Mouse (Mus musculus): Measurements from ENCODE around the gene Zpbp2.

The Zpbp2 gene

DNA sequence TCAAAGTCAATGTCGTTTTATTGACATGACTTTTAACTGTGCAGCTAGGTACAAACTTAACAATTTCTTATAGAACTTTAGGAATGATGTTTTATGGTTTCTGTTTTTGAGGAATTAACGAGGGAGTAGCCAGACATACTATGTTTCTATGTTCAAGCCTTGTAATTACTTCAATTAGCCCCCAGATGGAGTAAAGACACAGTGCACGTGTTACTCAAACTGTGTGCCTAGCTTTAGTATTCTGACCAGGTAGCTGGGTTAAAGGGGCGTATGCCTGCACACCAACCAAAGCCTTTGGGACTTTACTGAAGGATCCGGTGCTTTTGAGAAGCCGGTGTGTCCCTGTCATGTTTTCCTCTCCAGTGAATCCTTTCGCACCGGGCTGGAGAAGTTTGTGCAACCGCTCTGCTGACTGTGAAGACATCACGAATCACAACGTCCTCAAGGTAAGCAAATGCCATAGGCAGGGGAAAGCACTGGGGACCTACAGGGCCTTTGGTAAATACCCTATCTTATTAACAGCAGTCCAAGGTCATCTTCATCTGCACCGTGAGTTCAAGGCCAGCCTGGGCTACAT lies 4.3 kb downstream of the Zpbp2 start:
- no peak for DNase-seq (ENCODE audit: low spot score)

DNA sequence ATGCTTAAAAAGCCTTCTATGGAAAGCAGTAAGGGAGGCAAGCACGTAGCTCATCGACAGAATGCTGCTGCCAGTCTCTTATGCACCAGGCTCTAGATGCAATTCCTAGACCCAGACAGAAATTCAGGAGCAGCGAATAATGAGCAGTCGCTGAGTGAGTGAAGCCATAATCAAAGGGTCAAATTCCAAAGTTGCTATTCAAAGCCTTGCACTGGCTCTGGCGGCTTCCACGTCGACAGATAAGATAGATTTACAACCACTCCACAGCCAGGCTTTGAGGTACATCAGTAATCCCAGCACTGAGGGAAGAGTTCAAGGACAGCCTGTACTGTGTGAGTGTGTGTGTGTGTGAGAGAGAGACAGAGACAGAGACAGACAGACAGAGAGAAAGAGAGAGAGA lies 10.0 kb downstream of the Zpbp2 start:
- no peak for DNase-seq (ENCODE audit: low spot score)

- no peak for DNase-seq (ENCODE audit: low spot score)
Observed at GRCm38 (mm10) chr11:98563025-98563424, 12.1 kb downstream of the Zpbp2 start.

DNA sequence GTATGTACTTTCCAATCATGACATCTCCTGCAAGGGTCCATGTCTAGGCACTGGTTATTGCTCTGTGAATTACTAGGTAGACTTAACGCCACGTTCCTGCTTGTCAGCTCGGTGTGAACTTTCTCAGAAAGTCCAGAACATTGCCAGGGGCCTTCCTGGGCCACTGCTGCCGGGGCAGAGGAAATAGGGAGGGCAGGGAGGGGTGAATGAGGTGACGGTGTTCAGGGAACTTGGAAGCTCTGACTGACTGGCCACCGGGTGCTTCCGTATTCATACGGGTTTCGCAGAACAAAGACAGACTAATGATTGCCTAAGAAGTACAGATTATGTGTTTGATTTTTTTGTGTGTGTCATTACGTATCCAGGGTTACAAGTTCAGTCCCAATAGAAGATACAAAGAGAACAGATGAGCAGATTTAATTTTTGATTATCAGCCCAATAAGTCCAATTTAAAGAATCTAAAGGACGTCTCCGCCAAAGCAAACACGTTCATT lies 13.1 kb downstream of the Zpbp2 start:
- DNase-seq (ENCODE audit: low spot score): no peak

DNA sequence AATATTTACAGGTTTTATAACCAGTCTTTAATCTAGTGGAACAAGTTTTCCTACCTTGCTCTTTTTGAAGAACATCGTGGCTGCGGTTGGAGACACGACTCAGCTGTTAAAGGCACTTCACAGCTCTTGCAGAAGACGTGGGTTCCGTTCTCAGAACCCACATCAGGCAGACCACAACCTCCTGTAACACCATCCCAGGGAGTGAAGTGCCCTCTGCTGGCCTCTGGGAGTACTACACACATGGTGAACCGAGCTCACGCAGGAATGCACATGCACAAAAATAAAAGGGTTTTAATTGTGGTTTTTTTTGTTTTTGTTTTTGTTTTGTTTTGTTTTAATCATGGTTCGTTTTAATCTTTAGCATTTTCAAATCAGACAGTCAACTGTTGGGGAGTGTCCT lies 17.4 kb downstream of the Zpbp2 start:
- DNase-seq (ENCODE audit: low spot score): no peak

DNA sequence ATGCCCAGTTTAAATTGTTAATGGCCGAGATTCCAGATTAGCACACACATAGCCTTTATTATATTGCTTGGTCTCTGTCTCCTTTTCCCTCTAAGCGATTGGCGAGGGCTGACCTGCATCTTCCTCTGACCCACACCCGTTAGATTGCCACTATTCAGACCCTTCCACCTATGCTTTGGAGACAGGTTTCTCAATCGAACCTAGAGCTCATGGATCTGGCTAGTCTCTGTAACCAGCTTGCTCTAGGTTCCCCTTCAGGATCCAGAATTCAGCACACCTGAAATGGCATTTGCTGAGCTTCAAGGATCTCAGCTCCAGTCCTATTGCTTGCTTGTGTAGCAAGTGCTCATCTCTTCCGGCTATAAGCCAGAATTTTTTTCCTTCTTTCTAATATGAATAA lies 18.6 kb downstream of the Zpbp2 start:
- no peak for DNase-seq (ENCODE audit: low spot score)

DNA sequence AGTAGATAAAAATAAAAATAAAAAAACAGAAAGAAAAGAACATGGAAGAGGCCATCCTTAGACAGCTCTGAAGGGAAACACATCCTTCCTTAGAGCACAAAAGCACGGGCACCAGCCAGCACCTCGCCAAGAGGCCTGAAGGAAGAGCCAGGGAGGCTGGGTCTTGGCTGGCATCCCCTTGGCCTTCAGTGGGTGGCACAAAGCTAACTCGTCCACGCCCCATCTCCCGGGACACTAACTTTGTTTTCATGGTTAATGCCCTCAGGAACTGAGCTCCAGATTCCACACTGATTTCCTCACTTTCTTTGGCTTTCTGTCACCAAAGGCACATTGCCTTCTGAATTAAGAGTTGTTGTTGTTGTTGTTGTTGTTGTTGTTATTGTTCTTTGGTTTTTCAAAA lies 26.9 kb downstream of the Zpbp2 start:
- DNase-seq (ENCODE audit: low spot score): no peak

- DNase-seq (ENCODE audit: low spot score): no peak
Observed at GRCm38 (mm10) chr11:98580301-98581121, 29.6 kb downstream of the Zpbp2 start.

GRCm38 (mm10) chr11:98581286-98582029 lies 30.6 kb downstream of the Zpbp2 start:
- no peak for DNase-seq (ENCODE audit: low spot score)

- DNase-seq (ENCODE audit: low spot score): no peak
Observed at GRCm38 (mm10) chr11:98582030-98582388, 31.1 kb downstream of the Zpbp2 start.

GRCm38 (mm10) chr11:98582551-98583264 lies 31.8 kb downstream of the Zpbp2 start:
- no peak for DNase-seq (ENCODE audit: low spot score)

DNA sequence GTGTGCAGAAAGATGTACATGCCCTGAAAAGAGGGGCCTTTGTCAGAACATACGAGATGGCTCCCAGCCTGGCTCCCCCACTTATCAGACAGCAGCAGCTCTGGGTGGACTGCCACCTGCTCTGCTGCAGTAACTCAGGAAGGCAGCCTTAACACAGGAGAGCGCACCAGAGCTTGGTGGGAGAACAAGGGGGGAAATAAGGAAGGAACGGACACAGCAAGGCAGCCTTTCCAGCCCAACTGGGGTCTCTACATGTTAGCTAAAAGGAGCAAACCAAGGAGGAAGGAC lies 32.3 kb downstream of the Zpbp2 start:
- DNase-seq (ENCODE audit: low spot score): no peak

- no peak for DNase-seq (ENCODE audit: low spot score)
Observed at GRCm38 (mm10) chr11:98583571-98583970, 32.7 kb downstream of the Zpbp2 start.

DNA sequence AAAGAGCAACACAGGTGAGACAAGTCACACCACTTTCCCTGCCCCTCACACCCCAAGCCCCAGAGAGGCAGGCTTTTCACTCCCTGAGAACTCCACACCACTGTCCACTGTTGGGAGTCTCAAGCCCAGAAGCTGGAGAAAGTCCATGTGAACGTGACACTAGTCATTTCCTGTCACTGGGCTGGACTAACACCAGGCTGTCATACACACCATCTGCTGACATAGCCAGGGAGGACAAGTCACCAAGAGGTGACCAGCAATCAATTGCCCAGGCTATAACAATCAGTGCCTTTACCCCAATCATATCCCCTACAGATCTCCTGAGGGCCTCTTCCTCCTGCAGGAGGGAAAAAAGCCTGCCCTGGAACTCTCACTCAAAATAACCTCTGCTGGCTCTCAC lies 33.2 kb downstream of the Zpbp2 start:
- DNase-seq (ENCODE audit: low spot score): no peak

DNA sequence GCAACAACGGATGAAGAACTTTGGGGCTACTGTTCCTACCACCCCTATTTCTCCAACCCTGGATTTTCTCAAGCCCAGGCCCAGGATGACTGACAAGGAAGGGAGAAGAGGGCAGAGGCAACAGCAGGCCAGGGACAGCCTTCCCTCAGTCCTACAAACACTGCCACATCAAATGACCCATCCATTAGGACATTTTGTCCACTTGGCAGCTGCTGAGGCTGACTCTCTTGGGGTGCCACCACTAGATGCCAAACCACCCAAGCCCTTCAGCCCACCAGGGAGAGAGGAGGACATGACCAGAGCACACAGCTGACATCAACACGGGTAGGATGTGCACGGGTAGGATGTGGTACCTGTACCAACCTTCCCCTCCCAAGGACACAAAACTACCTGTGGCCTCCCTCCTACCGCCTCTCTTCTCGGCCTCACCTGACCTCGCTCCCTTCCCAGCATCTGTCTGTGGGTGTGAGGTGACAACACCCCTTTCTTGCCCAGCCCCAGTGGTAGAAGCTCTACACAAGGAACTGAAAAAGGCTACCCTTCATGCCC lies 33.8 kb downstream of the Zpbp2 start:
- no peak for DNase-seq (ENCODE audit: low spot score)

DNA sequence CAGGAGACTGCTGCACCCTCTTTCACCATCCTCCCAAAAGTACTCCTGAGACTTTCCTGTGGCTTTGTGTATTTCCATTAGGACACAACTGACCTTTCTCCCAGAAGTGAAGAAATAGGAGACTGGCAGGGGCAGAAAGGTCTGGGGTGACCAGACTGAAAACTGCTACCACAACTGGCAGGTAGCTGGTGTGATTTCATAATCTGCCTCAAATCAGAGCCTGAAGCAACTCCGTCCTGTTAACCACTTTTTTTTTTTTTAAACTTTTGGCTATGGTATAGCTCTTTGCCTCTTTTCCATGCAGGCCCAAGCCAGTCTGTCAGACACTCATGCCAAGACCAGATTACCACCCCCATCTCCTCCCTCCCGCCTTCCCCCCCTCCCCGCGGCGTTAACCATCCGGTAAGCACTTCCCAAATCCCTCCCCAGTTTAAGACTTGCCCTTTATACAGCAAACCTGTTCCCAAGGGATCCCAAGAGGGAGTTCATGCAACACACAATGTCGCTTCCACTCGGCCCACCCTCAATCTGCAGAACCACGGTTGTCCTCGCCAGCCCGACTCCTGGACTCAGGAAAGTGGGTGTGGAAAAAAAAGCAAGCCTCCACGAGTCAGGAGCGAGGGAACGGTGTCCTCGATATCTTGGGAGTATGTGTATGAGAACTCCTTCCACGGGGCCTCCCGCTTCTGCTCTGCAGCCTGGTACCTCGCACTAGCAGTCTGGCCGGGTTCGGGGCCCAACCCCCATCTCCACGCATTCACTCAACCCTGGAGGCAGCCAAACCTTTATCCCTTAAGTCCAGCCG lies 35.4 kb downstream of the Zpbp2 start:
- DNase-seq (ENCODE audit: low spot score): peak; percentile 32

GRCm38 (mm10) chr11:98586892-98587563 lies 36.1 kb downstream of the Zpbp2 start, which contains the start of gene Ormdl3:
Gene Ormdl3, minus strand, starts transcription at chr11:98587368.
- peak; percentile 98 for DNase-seq (ENCODE audit: low spot score)

DNA sequence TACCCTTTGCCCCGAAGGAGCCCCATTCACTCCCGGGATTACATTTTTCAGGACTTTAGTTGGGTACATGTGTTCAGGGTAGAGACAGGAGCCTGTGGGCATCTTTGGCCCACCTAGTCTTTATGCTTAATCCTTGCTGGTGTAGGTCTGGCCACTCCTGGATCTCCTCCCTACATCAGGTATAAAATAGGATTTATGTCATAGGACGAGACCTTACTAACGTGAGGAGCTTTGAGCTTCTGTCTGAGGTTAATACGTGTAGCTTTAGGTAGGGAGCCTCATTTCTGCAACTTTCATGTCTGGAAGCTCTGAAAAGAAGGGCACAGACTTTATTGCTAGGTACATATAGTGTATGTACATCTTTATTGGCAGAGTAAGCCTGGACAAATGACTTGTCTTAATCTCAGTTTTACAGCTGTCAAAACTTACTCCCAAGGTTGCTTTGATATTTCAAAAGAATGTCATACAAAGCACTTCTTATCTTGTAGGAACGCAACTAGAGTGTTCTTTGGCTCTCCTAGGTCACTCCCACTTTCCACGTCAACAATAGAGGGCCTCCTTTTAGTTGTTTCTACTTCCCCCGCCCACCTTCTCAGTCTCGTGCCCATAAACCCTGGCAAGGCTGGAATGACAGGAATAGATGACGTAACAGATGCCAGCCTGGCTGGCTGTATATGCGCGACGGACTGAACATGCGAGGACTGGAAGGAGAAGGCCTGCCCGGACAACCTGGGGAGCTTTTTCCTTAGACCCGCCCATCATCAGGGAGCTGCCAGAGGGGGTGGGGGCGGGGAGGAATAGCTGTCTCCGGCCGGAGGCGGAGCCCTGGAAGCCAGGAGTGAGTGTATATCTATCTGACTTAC lies 37.0 kb downstream of the Zpbp2 start:
- peak; percentile 53 for DNase-seq (ENCODE audit: low spot score)

DNA sequence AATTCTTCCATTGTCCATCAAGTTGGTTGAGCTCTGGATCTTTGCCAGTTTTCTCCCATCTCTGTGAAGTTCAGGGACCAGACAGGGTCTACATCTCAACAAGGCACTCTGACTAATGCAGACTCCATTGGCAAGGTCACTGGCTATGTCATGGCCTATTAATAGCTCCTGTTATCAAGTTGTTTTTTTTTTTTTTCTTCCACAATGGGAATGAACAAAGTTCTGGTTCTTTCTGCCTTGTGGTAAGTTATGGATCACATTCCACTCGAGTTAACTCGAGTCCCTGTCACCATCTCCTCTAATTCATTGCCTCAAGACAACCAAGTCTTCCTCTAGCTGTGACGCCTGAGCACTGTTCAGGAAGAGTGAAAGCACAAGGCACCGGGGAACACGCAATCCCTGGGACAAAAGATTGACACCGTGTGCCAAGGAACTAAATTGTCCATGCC lies 38.0 kb downstream of the Zpbp2 start:
- DNase-seq (ENCODE audit: low spot score): no peak

- DNase-seq (ENCODE audit: low spot score): no peak
Observed at GRCm38 (mm10) chr11:98589306-98589705, 38.4 kb downstream of the Zpbp2 start.

Measured in layer of hippocampus, adult 11-12 months (tissue).